Mouse (Mus musculus) MEL (cell line): ENCODE measurements at regions not wholly inside any gene's neighbourhood (a gene's known extent, or its start where the extent isn't known, plus 50 kb on each side); places are given as distances from the start of the nearest gene placed in this dataset.

ENCODE experiments used
- CTCF ChIP-seq, 3 experiments: IDR thresholded peaks in 2 of 3; conservative IDR thresholded peaks in 1 of 3; 2 replicates each; pipeline ENCODE4 v1.5.1; 2011 to 2012; ENCODE audit warnings: low read length in 3 of 3, low read depth in 2 of 3, mild to moderate bottlenecking in 2 of 3, improper control_type of control experiment in 1 of 3, inconsistent platforms in 1 of 3, mixed read lengths in 1 of 3, moderate library complexity in 1 of 3; ENCODE audit not compliant: control insufficient read depth in 1 of 3, insufficient read depth in 1 of 3, poor library complexity in 1 of 3, severe bottlenecking in 1 of 3
- E2F4 ChIP-seq: IDR thresholded peaks from 2 replicates; pipeline ENCODE4 v1.6.1; 2011; ENCODE audit warnings: low read depth, low read length, improper control_type of control experiment, borderline replicate concordance
- GABPA ChIP-seq: IDR thresholded peaks from 2 replicates; pipeline ENCODE4 v1.6.1; 2012; ENCODE audit warnings: low read depth, mild to moderate bottlenecking, inconsistent platforms, low read length, improper control_type of control experiment, moderate library complexity
- MAZ ChIP-seq: IDR thresholded peaks from 2 replicates; pipeline ENCODE4 v1.6.1; 2012; ENCODE audit warnings: low read depth, mild to moderate bottlenecking, inconsistent platforms, low read length, improper control_type of control experiment
- POLR2A ChIP-seq, 2 experiments: IDR thresholded peaks; 2 replicates each; pipeline ENCODE4 v1.6.1; 2011 to 2012; ENCODE audit warnings: low read length in 2 of 2, mild to moderate bottlenecking in 2 of 2, control low read depth in 1 of 2, improper control_type of control experiment in 1 of 2, low read depth in 1 of 2, moderate library complexity in 1 of 2; ENCODE audit not compliant: control insufficient read depth in 1 of 2, insufficient read depth in 1 of 2, poor library complexity in 1 of 2
- POLR2AphosphoS5 ChIP-seq: IDR thresholded peaks from 2 replicates; pipeline ENCODE4 v1.6.1; 2012; ENCODE audit warnings: low read depth, borderline replicate concordance, mild to moderate bottlenecking, inconsistent platforms, low read length, moderate library complexity, mixed read lengths
- RAD21 ChIP-seq: IDR thresholded peaks from 2 replicates; pipeline ENCODE4 v1.6.1; 2011; ENCODE audit warnings: mild to moderate bottlenecking, low read depth, low read length, improper control_type of control experiment
- TAL1 ChIP-seq: IDR thresholded peaks from 2 replicates; pipeline ENCODE4 v1.6.1; 2012; ENCODE audit warnings: mild to moderate bottlenecking, inconsistent platforms, low read length, moderate library complexity, mixed read lengths
- ZC3H11A ChIP-seq: IDR thresholded peaks from 2 replicates; pipeline ENCODE4 v1.6.1; 2012; ENCODE audit warnings: low read depth, mild to moderate bottlenecking, inconsistent platforms, low read length, improper control_type of control experiment

- TF ChIP-seq CTCF (IDR thresholded peaks at IDR 0.05 in 2 of 3, conservative IDR thresholded peaks at IDR 0.05 in 1 of 3; ENCODE audit: control insufficient read depth in 1 of 3, insufficient read depth in 1 of 3, low read depth in 2 of 3, low read length in 3 of 3, poor library complexity in 1 of 3, severe bottlenecking in 1 of 3) (no peak), E2F4 (no peak), POLR2A (IDR thresholded peaks at IDR 0.05; ENCODE audit: control insufficient read depth in 1 of 2, insufficient read depth in 1 of 2, low read depth in 1 of 2, low read length in 2 of 2, poor library complexity in 1 of 2) (no peak), MAZ (no peak), ZC3H11A (no peak), GABPA (no peak), RAD21 (no peak), POLR2AphosphoS5 (no peak), TAL1 (no peak)
Observed at GRCm38 (mm10) chr2:27826826-27827225, 59.4 kb upstream of the Col5a1 start.
